Mouse (Mus musculus) gastrocnemius, adult 2 months (tissue): ENCODE results near the gene Tead1. TPM values are rescaled to one million over a fixed set of nuclear protein-coding genes. Genes with fewer than 3 reads are reported as not detected.

Experiments used
- DNase-seq: peaks from one replicate; pipeline ENCODE4 v3.0.0; 2022
- H3K27ac ChIP-seq: fragments of 200-600 bp; 2 replicates; pipeline ENCODE4 v1.8.1; 2022; ENCODE audit warnings: mild to moderate bottlenecking
- H3K4me3 ChIP-seq: fragments of 200-600 bp; 2 replicates; pipeline ENCODE4 v1.8.1; 2022; ENCODE audit warnings: mild to moderate bottlenecking, moderate library complexity
- CTCF ChIP-seq: fragments of 200-600 bp; IDR thresholded peaks from 2 replicates; pipeline ENCODE4 v1.8.1; 2022; ENCODE audit warnings: antibody characterized with exemption, mild to moderate bottlenecking, moderate library complexity
- intact Hi-C: fragments of 180-260 bp; cut with DNase I; formaldehyde crosslinking; loops from one replicate; pipeline ENCODE4 v1.15.1; 2025
- total RNA-seq, 2 experiments: library from RNA; stranded (reverse); gene quantifications; 2 replicates each; pipeline ENCODE4 v1.2.3; 2021

Tead1 gene
- total RNA-seq, 2 experiments from 2014 or later, result 189 to 260 TPM

DNA sequence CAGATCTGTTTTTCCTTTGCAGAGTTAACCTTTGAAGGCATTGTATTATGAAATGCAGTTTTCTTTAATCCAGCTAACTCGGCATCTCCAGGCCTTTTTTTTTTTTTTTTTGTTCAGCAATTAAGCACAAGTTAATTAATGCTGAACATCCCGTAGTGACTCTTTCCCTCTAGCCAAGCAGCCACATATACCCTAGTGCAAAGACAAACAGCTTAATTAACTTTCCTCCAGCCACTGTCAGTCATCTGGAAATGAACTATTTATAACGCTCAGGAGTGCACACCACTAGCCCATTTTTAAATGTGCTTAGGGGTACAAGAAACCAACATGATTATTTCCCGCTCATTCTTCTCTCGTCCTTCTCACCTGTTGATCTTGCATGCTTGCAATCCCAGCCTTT, 136.9 kb downstream of the Tead1 start:
- no peak overlapping the region for H3K4me3 ChIP-seq
- DNase-seq, result no peak
- TF ChIP-seq CTCF, result no peak
- intact Hi-C loops, result loop anchor here (5.0 kb wide), 1 partner anchor 46 kb away; no protein-coding TSS in a partner anchor
- peak overlapping the region; percentile 28; the same call in 1 of the 2 replicates for H3K27ac ChIP-seq

DNA sequence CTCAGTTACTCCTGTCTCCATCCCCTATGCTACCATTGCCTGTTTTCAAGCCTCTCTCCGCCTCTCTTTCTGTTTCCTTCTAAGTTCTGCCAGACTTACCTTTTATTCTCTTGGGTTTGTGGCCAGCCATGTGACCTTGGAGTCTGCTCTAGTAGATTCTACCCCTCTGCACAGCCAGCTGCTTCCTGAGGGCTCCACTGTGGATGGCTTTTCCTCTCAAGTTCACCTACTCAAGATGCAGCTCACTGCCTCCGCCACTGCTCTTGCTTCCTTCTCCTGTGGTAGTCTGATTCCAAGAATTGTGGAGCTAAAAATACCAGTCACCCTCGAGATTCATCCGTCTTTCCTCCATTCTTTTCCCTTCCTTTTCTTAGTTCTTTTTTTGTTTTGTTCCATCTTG, 140.7 kb downstream of the Tead1 start:
- Histone ChIP-seq H3K27ac (peak overlapping the region; percentile 59), H3K4me3 (no peak overlapping the region)
- no peak for DNase-seq
- TF ChIP-seq CTCF, result no peak
- intact Hi-C loops, result loop anchor here (5.0 kb wide), 1 partner anchor 42 kb away; no protein-coding TSS in a partner anchor

DNA sequence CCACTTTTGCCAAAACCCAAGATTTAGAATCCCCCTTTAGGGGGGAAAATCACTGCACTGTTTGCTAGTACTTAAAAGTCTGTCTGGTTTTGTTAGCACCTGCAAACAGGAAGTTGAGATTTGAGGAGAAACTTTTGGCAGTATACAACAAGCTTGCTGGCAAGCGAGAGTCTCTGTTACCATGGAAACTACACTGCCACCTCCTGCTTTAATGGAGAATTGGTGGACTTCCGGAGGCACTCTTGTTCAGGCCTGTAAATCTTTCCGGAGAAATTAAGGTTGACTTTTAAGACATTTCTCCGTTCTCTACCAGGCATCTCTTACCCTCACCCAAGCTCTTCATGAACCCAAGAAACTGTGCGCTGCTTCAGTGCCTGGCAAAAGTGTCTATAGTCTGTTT, 143.8 kb downstream of the Tead1 start:
- H3K27ac ChIP-seq, result peak overlapping the region; percentile 20
- no peak for TF ChIP-seq CTCF
- no peak overlapping the region for H3K4me3 ChIP-seq
- intact Hi-C loops, result no loop called here
- DNase-seq, result no peak

DNA sequence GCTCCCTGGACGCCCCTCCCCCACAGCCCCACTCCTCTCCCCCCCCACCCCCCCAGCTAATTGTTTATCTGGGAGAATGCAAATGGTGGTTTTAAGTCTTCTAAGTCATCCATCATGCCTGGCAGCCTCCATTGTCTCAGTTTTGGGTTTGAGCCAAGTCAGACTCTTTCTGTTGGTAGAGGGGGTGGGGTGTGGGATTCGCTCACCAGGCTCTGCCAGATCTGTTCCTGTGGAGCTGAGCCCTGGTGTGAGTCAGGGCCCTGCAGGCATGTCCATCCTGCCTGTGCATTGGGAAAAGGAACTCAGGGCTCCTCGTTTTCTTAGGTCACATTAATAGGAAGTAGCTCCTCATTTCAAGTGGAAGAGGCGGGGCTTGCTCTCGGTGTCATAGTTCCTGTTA, 144.5 kb downstream of the Tead1 start:
- Histone ChIP-seq H3K4me3 (no peak overlapping the region), H3K27ac (peak overlapping the region; percentile 4; the same call in 1 of the 2 replicates)
- intact Hi-C loops, result no loop called here
- DNase-seq, result peak; percentile 37
- TF ChIP-seq CTCF, result no peak

DNA sequence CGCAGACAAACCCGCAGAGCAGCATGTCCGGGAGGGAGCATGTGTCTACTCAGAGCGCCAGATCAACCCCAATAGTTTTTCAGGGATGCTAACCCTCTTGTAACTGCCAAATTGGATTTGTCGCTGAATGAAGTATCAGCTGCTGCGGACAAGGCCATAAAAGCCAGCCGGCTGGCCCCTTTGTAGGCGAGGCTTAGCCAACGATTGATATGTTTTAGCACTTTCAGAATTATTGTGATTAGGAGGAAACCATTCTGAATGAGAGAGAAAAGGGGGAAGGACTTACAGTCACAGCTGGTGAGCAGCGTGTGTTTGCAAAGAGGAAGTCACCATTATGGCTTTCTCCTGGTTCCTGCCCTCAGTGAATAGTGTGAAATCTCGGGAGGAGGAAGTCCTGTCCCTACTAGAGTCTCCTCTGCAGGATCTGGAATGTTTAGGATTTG, 146.2 kb downstream of the Tead1 start:
- Histone ChIP-seq H3K4me3 (peak overlapping the region; percentile 28), H3K27ac (peak overlapping the region; percentile 85)
- intact Hi-C loops, result no loop called here
- no peak for TF ChIP-seq CTCF
- no peak for DNase-seq

DNA sequence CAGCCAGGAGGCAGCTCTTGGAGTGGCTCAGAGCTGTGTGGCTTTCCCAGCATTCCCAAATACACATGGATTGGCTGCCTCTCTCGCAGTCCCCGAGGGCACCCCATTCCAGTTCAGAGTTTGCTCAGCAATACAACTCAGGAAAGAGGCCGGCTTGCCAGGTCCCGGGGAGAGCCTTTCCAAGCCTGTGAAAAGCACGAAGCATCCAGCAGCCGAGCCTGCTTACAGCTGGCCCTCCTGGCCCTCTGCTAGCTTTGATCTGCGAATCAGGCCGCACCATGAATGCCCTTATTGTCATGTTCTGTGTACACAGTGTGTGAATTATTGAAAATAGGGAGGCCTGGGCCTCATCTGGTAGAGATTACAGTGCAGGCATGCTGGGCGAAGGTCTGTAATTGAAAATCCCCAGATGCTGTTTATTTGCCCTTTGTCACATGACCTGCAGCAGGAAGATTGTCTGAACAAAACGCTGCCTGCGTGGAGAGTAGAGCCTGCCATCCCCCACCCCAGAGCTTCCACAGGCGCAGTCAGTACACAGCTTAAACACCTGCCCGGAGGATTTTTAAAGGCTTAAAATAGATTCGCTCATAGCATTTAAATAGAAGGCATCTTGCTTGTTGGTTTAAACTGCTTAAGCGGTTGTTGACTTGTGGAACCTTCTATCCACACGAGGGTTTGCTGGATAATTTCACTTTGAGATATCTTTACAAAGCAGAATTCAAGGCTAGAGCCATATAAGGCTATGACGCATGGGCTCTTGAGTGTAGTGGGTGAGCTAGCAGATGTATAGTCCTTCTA, 147.2 kb downstream of the Tead1 start:
- peak overlapping the region; percentile 28 for H3K4me3 ChIP-seq
- TF ChIP-seq CTCF, result no peak
- peak; percentile 79 for DNase-seq
- peak overlapping the region; percentile 85 for H3K27ac ChIP-seq
- intact Hi-C loops, result no loop called here

DNA sequence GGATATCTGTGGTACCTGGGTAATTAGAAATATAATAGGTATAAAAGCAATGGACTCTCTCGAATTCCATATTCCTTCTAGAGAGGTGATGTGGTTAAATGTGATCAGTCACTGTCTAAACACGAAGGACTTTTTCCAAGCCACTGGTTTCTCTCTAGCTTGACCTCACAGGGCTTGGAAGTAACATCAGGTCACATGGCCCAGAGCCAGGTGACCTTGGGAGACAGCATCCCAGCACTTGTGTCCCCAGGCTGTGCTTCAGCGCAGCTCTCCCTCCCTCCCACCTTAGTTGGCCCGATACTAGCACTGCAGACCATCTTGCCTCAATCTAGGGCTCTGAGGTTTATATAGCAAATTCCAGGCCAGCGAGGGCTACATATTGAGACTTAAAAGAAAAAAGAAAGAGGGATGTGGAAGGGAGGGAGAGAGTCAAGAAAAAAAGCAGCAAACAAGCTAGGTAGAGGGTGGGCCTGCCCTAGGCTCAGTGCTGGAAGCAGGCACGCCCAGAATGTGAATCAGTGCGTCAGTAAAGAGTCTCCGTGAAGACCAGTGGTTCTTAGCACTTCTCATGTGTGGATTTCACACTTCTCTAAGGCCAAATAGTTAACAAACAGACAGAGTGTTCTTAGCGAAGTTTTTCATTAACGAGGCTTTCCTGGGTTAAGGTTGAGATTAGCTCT, 149.0 kb downstream of the Tead1 start:
- Histone ChIP-seq H3K4me3 (no peak overlapping the region), H3K27ac (peak overlapping the region; percentile 85)
- DNase-seq, result peak; percentile 56
- TF ChIP-seq CTCF, result no peak
- intact Hi-C loops, result no loop called here

DNA sequence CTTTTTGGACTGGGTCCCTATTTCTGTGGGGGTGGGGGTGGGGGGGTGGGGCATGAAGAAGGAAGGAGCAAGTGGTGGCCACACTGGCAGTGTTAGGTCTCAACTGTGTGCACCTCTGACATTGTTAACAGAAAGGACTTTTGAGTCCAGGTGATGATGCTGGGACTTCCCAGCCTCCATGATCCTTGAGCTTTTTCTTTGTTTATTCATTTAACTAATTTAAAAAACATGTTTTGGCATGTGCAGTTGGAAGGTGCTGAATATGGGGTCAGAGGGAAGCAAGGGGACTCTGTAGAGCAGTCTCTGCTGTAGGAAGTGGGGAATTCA, 149.5 kb downstream of the Tead1 start:
- no peak for TF ChIP-seq CTCF
- DNase-seq, result no peak
- Histone ChIP-seq H3K4me3 (no peak overlapping the region), H3K27ac (no peak overlapping the region; the same call in 1 of the 2 replicates)
- intact Hi-C loops, result no loop called here

DNA sequence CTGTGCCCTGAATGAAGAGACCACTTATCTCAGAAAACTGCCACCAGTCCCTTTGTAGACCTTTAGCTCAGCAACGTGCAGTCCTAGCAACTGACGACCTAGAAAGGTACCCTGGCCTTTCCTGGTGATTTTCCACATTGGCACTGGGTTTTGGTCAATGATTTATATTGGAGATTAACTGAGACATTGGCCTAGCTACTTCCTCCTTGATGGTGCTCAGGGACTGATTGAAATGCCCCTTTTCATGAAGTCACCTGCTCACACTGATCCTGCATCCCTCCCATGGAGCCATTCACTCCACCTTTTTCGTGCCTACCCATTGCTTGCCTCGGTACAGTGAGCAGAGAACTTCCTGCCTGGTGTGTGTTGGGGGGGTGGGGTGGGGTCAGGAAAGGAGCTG, 151.8 kb downstream of the Tead1 start:
- no peak for DNase-seq
- H3K27ac ChIP-seq, result no peak overlapping the region

DNA sequence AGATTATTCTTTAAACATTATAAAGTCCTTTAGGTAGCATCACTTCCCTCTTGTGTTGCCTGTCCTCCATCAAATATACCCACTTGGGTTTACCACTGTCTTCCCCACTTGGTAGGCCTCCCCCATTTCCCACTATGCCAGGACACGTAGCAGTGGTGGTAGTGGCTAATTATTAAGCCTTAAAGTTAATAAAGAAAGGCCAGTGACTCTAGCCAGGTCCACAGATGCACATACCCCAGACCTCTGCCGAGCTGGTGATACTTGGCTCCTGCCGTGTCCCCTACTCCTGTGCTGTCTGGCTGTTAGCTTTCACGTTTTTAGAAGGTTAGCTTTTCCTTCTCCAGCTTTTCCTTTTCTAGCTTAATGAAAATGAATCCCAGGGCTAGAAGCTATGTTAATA, 152.3 kb downstream of the Tead1 start:
- Histone ChIP-seq H3K27ac (peak overlapping the region; percentile 46), H3K4me3 (no peak overlapping the region)
- no peak for TF ChIP-seq CTCF
- intact Hi-C loops, result no loop called here
- no peak for DNase-seq

More for the DNA sequence above, 151.8 kb downstream of the Tead1 start:
- TF ChIP-seq CTCF, result no peak
- no peak overlapping the region for H3K4me3 ChIP-seq
- intact Hi-C loops, result no loop called here

DNA sequence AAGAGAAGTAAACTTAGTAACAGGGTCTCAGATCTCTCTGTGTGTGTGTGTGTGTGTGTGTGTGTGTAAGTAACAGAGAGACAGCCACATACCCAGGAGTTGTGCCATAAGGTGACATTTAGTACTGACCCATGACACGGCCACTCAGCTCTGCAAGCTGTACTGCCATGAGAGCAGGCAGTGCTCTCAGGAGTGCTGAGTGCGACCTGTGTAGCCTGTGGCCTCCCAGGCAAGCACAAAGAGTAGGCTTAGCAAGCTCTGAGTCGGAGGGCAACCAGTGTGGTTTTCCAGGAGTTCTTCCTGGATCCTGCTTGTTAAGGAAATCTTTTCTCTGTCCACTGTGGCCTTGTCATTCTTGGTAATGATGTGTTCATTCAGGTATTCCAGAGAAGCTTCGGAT, 154.0 kb downstream of the Tead1 start:
- intact Hi-C loops, result no loop called here
- Histone ChIP-seq H3K27ac (peak overlapping the region; percentile 61), H3K4me3 (no peak overlapping the region)
- no peak for TF ChIP-seq CTCF
- no peak for DNase-seq

DNA sequence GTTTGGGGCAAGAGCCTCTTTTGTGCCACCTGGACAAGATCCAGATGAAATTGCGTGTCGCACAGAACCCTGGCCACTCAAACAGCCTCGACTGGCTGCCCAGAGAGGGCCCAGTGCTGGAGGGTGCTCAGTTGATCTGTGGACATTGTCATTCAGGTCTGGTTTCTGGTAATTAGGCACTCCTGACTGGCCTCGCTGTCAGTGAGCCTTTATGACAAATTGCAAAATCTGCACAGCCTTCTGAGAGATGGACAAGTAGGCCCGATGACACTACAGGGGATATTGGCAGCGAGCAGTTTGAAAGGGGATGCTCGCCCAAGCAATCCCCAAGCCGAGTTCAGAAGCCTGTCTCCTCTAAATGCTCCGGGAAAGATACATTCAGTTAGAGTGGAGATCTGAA, 157.0 kb downstream of the Tead1 start:
- Histone ChIP-seq H3K27ac (no peak overlapping the region), H3K4me3 (no peak overlapping the region)
- intact Hi-C loops, result no loop called here
- DNase-seq, result no peak
- TF ChIP-seq CTCF, result no peak

DNA sequence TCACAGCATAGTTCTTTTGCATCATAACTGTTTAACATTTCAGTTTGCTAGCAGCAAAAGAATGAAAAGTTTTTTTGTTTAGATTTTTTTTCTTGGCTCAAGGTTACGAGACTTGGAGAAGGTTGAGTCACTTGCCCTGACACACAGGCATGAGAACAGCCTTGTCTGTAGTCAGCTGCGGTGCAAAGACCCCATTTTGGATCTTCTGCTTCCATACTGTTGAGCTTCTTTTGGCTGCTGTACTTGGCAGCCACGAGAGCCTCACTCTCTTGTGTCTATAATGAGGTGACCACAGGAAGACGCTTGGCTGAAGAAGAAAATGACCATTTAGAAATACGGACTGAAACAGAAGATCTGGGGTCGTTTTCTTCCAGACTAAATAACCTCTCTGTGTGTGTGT, 159.0 kb downstream of the Tead1 start:
- intact Hi-C loops, result no loop called here
- H3K4me3 ChIP-seq, result no peak overlapping the region
- H3K27ac ChIP-seq, result no peak overlapping the region
- no peak for DNase-seq
- no peak for TF ChIP-seq CTCF
